Mouse (Mus musculus) MEL (cell line): ENCODE results near the gene Rassf9. TPM values are rescaled to one million over a fixed set of nuclear protein-coding genes. Genes with fewer than 3 reads are reported as not detected.

Experiments
- DNase-seq: peaks from one replicate; pipeline ENCODE4 v3.0.0; 2011; ENCODE audit warnings: low read depth, low spot score
- H3K27ac ChIP-seq: 2 replicates; pipeline ENCODE4 v1.5.1; 2012; ENCODE audit warnings: low read depth, mild to moderate bottlenecking, control low read depth, low read length, moderate library complexity; ENCODE audit not compliant: control insufficient read depth
- H3K27me3 ChIP-seq, 2 experiments: fragments of 150-350 bp in 1 of 2; sonication (generic) in 1 of 2; 2 replicates each; pipeline ENCODE4 v1.6.1; 2012; ENCODE audit warnings: low read length in 2 of 2, mild to moderate bottlenecking in 2 of 2, improper control_type of control experiment in 1 of 2, moderate library complexity in 1 of 2; ENCODE audit not compliant: insufficient read depth in 2 of 2, control insufficient read depth in 1 of 2
- H3K36me3 ChIP-seq, 2 experiments: 2 replicates each; pipeline ENCODE4 v1.6.1; 2012 to 2014; ENCODE audit warnings: low read length in 2 of 2, improper control_type of control experiment in 1 of 2, inconsistent platforms in 1 of 2, mild to moderate bottlenecking in 1 of 2; ENCODE audit not compliant: insufficient read depth in 2 of 2, control insufficient read depth in 1 of 2
- H3K4me1 ChIP-seq, 2 experiments: fragments of 150-350 bp in 1 of 2; sonication (generic) in 1 of 2; 2 replicates each; pipeline ENCODE4 v1.6.1; 2012; ENCODE audit warnings: low read length in 2 of 2, improper control_type of control experiment in 1 of 2, mild to moderate bottlenecking in 1 of 2; ENCODE audit not compliant: insufficient read depth in 2 of 2, control insufficient read depth in 1 of 2
- H3K4me3 ChIP-seq, 2 experiments: fragments of 150-350 bp in 1 of 2; sonication (generic) in 1 of 2; 2 replicates each; pipeline ENCODE4 v1.5.1; 2012; ENCODE audit warnings: low read depth in 2 of 2, low read length in 2 of 2, mild to moderate bottlenecking in 2 of 2, moderate library complexity in 2 of 2, control low read depth in 1 of 2, improper control_type of control experiment in 1 of 2; ENCODE audit not compliant: control insufficient read depth in 1 of 2, insufficient read depth in 1 of 2
- H3K79me2 ChIP-seq: 2 replicates; pipeline ENCODE4 v1.6.1; 2012; ENCODE audit warnings: mild to moderate bottlenecking, low read length, moderate library complexity; ENCODE audit not compliant: control insufficient read depth, poor library complexity, insufficient read depth
- H3K9ac ChIP-seq: 2 replicates; pipeline ENCODE4 v1.6.1; 2012; ENCODE audit warnings: low read depth, mild to moderate bottlenecking, control low read depth, low read length, moderate library complexity; ENCODE audit not compliant: control insufficient read depth, poor library complexity, severe bottlenecking
- H3K9me3 ChIP-seq: fragments of 150-350 bp; sonication (generic); replicated peaks from 2 replicates; pipeline ENCODE4 v1.6.1; 2012; ENCODE audit warnings: mild to moderate bottlenecking, low read length, improper control_type of control experiment, moderate library complexity; ENCODE audit not compliant: insufficient read depth
- BHLHE40 ChIP-seq: IDR thresholded peaks from 2 replicates; pipeline ENCODE4 v1.6.1; 2012; ENCODE audit warnings: low read depth, mild to moderate bottlenecking, inconsistent platforms, low read length, improper control_type of control experiment, borderline replicate concordance
- CHD2 ChIP-seq: IDR thresholded peaks from 2 replicates; pipeline ENCODE4 v1.6.1; 2011; ENCODE audit warnings: low read length, improper control_type of control experiment
- CTCF ChIP-seq, 3 experiments: IDR thresholded peaks in 2 of 3; conservative IDR thresholded peaks in 1 of 3; 2 replicates each; pipeline ENCODE4 v1.5.1; 2011 to 2012; ENCODE audit warnings: low read length in 3 of 3, low read depth in 2 of 3, mild to moderate bottlenecking in 2 of 3, improper control_type of control experiment in 1 of 3, inconsistent platforms in 1 of 3, mixed read lengths in 1 of 3, moderate library complexity in 1 of 3; ENCODE audit not compliant: control insufficient read depth in 1 of 3, insufficient read depth in 1 of 3, poor library complexity in 1 of 3, severe bottlenecking in 1 of 3
- ELF1 ChIP-seq: IDR thresholded peaks from 2 replicates; pipeline ENCODE4 v1.6.1; 2014; ENCODE audit warnings: low read depth, mild to moderate bottlenecking, inconsistent platforms, low read length, improper control_type of control experiment, moderate library complexity
- EP300 ChIP-seq, 2 experiments: IDR thresholded peaks; 2 replicates each; pipeline ENCODE4 v1.6.1; 2011; ENCODE audit warnings: improper control_type of control experiment in 2 of 2, low read length in 2 of 2, low read depth in 1 of 2, mild to moderate bottlenecking in 1 of 2
- ETS1 ChIP-seq: IDR thresholded peaks from 2 replicates; pipeline ENCODE4 v1.6.1; 2012; ENCODE audit warnings: low read depth, mild to moderate bottlenecking, inconsistent platforms, low read length, improper control_type of control experiment, moderate library complexity
- GABPA ChIP-seq: IDR thresholded peaks from 2 replicates; pipeline ENCODE4 v1.6.1; 2012; ENCODE audit warnings: low read depth, mild to moderate bottlenecking, inconsistent platforms, low read length, improper control_type of control experiment, moderate library complexity
- HCFC1 ChIP-seq: IDR thresholded peaks from 2 replicates; pipeline ENCODE4 v1.6.1; 2012; ENCODE audit warnings: low read depth, mild to moderate bottlenecking, inconsistent platforms, low read length, improper control_type of control experiment, moderate library complexity
- KAT2A ChIP-seq: conservative IDR thresholded peaks from 2 replicates; pipeline ENCODE4 v1.6.1; 2012; ENCODE audit warnings: low read depth, low read length, improper control_type of control experiment, inconsistent platforms
- MAFK ChIP-seq: IDR thresholded peaks from 2 replicates; pipeline ENCODE4 v1.6.1; 2011; ENCODE audit warnings: low read depth, mild to moderate bottlenecking, low read length, improper control_type of control experiment, borderline replicate concordance
- MAZ ChIP-seq: IDR thresholded peaks from 2 replicates; pipeline ENCODE4 v1.6.1; 2012; ENCODE audit warnings: low read depth, mild to moderate bottlenecking, inconsistent platforms, low read length, improper control_type of control experiment
- MEF2A ChIP-seq: IDR thresholded peaks from 2 replicates; pipeline ENCODE4 v1.6.1; 2014; ENCODE audit warnings: low read depth, mild to moderate bottlenecking, inconsistent platforms, low read length, improper control_type of control experiment; ENCODE audit not compliant: poor library complexity, insufficient replicate concordance, severe bottlenecking; ENCODE audit errors: extremely low read depth
- MXI1 ChIP-seq: IDR thresholded peaks from 2 replicates; pipeline ENCODE4 v1.6.1; 2011; ENCODE audit warnings: mild to moderate bottlenecking, low read depth, low read length, improper control_type of control experiment
- NELFE ChIP-seq: IDR thresholded peaks from 2 replicates; pipeline ENCODE4 v1.6.1; 2011; ENCODE audit warnings: low read depth, low read length, improper control_type of control experiment
- POLR2A ChIP-seq, 2 experiments: IDR thresholded peaks; 2 replicates each; pipeline ENCODE4 v1.6.1; 2011 to 2012; ENCODE audit warnings: low read length in 2 of 2, mild to moderate bottlenecking in 2 of 2, control low read depth in 1 of 2, improper control_type of control experiment in 1 of 2, low read depth in 1 of 2, moderate library complexity in 1 of 2; ENCODE audit not compliant: control insufficient read depth in 1 of 2, insufficient read depth in 1 of 2, poor library complexity in 1 of 2
- POLR2AphosphoS2 ChIP-seq: IDR thresholded peaks from 2 replicates; pipeline ENCODE4 v1.6.1; 2011; ENCODE audit warnings: low read length, improper control_type of control experiment
- POLR2AphosphoS5 ChIP-seq: IDR thresholded peaks from 2 replicates; pipeline ENCODE4 v1.6.1; 2012; ENCODE audit warnings: low read depth, borderline replicate concordance, mild to moderate bottlenecking, inconsistent platforms, low read length, moderate library complexity, mixed read lengths
- RAD21 ChIP-seq: IDR thresholded peaks from 2 replicates; pipeline ENCODE4 v1.6.1; 2011; ENCODE audit warnings: mild to moderate bottlenecking, low read depth, low read length, improper control_type of control experiment
- SIN3A ChIP-seq: IDR thresholded peaks from 2 replicates; pipeline ENCODE4 v1.6.1; 2012; ENCODE audit warnings: low read length, improper control_type of control experiment, inconsistent platforms
- SMC3 ChIP-seq: IDR thresholded peaks from 2 replicates; pipeline ENCODE4 v1.6.1; 2011; ENCODE audit warnings: low read depth, low read length, improper control_type of control experiment
- TAL1 ChIP-seq: IDR thresholded peaks from 2 replicates; pipeline ENCODE4 v1.6.1; 2012; ENCODE audit warnings: mild to moderate bottlenecking, inconsistent platforms, low read length, moderate library complexity, mixed read lengths
- TBP ChIP-seq: IDR thresholded peaks from 2 replicates; pipeline ENCODE4 v1.8.0; 2011; ENCODE audit warnings: low read depth, low read length, improper control_type of control experiment
- TCF12 ChIP-seq: IDR thresholded peaks from 2 replicates; pipeline ENCODE4 v1.6.1; 2014; ENCODE audit warnings: low read depth, mild to moderate bottlenecking, inconsistent platforms, low read length, improper control_type of control experiment, moderate library complexity
- USF1 ChIP-seq: IDR thresholded peaks from 2 replicates; pipeline ENCODE4 v1.6.1; 2014; ENCODE audit warnings: low read depth, mild to moderate bottlenecking, inconsistent platforms, low read length, improper control_type of control experiment, moderate library complexity
- ZC3H11A ChIP-seq: IDR thresholded peaks from 2 replicates; pipeline ENCODE4 v1.6.1; 2012; ENCODE audit warnings: low read depth, mild to moderate bottlenecking, inconsistent platforms, low read length, improper control_type of control experiment
- ZKSCAN1 ChIP-seq: IDR thresholded peaks from 2 replicates; pipeline ENCODE4 v1.6.1; 2012; ENCODE audit warnings: low read depth, mild to moderate bottlenecking, inconsistent platforms, low read length, improper control_type of control experiment, moderate library complexity
- ZMIZ1 ChIP-seq: IDR thresholded peaks from 2 replicates; pipeline ENCODE4 v1.6.1; 2012; ENCODE audit warnings: low read depth, mild to moderate bottlenecking, inconsistent platforms, low read length, improper control_type of control experiment, moderate library complexity
- polyA plus RNA-seq, 2 experiments: library from polyadenylated mRNA; stranded (reverse) in 1 of 2; unstranded in 1 of 2; fragments of >175 nt in 1 of 2; fragments of >200 nt in 1 of 2; gene quantifications; 2 replicates each; pipeline versions ENCODE4 v1.2.1 to v1.2.4; 2012; ENCODE audit warnings: low replicate concordance in 2 of 2, low read depth in 1 of 2; ENCODE audit not compliant: insufficient read length in 2 of 2, insufficient read depth in 1 of 2, missing spikeins in 1 of 2
- total RNA-seq: library from RNA; depleted of rRNA; stranded (reverse); fragments of 300-350 nt; gene quantifications from 2 replicates; pipeline ENCODE4 v1.2.3, GENCODE M21; 2012

Gene Rassf9
- total and polyA plus RNA-seq, 3 experiments = not detected

GRCm38 (mm10) chr10:102507386-102507785 is 4.6 kb upstream of the Rassf9 start:
- Histone ChIP-seq H3K9me3 (no peaks in the 10 kb centered on the region), H3K4me3 (no peak overlapping the region), H3K4me1 (no peaks in the 10 kb centered on the region), H3K9ac (no peak overlapping the region), H3K79me2 (no peaks in the 10 kb centered on the region), H3K27ac (no peak overlapping the region), H3K27me3 (no peaks in the 10 kb centered on the region), H3K36me3 (no peaks in the 10 kb centered on the region)
- DNase-seq = no peak
- TF ChIP-seq SMC3 (no peak), MAFK (no peak), BHLHE40 (no peak), ETS1 (no peak), ZMIZ1 (no peak), GABPA (no peak), CTCF (IDR thresholded peaks at IDR 0.05 in 2 of 3, conservative IDR thresholded peaks at IDR 0.05 in 1 of 3; ENCODE audit: control insufficient read depth in 1 of 3, insufficient read depth in 1 of 3, low read depth in 2 of 3, low read length in 3 of 3, poor library complexity in 1 of 3, severe bottlenecking in 1 of 3) (no peak), KAT2A (no peak), RAD21 (no peak), ELF1 (no peak), USF1 (no peak), TAL1 (no peak)

DNA sequence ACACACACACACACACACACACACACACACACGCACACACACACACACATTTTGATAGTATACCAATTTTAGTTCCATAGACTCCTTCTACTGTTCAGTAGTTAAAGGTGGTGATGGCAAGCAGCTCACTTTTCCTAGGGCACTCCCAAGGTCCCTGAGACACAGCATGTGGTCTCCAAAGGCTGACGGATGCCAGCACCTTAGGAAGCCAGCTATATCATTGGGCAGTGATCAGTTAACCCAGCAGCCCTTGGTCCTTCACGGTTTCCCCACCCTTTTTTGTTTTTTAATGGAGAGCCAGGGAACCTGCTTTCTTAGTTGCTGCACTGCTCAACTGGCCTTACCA is 588 bp upstream of the Rassf9 start:
- no peaks in the 10 kb centered on the region for H3K27me3 ChIP-seq
- no peaks in the 10 kb centered on the region for H3K9me3 ChIP-seq
- no peak overlapping the region for H3K4me3 ChIP-seq
- H3K4me1 ChIP-seq = no peaks in the 10 kb centered on the region
- H3K79me2 ChIP-seq = no peaks in the 10 kb centered on the region
- no peak for DNase-seq
- H3K9ac ChIP-seq = no peak overlapping the region
- TF ChIP-seq RAD21 (no peak), TBP (no peak), TAL1 (no peak), MAZ (no peak), SMC3 (no peak), POLR2AphosphoS2 (no peak), HCFC1 (no peak), ZMIZ1 (no peak)
- no peak overlapping the region for H3K27ac ChIP-seq
- no peaks in the 10 kb centered on the region for H3K36me3 ChIP-seq

GRCm38 (mm10) chr10:102514159-102514558 is 2.1 kb downstream of the Rassf9 start:
- no peak overlapping the region for H3K9ac ChIP-seq
- H3K27me3 ChIP-seq = no peaks in the 10 kb centered on the region
- H3K36me3 ChIP-seq = no peaks in the 10 kb centered on the region
- no peak for DNase-seq
- H3K4me1 ChIP-seq = no peaks in the 10 kb centered on the region
- no peak overlapping the region for H3K27ac ChIP-seq
- TF ChIP-seq ZKSCAN1 (no peak), POLR2A (IDR thresholded peaks at IDR 0.05; ENCODE audit: control insufficient read depth in 1 of 2, insufficient read depth in 1 of 2, low read depth in 1 of 2, low read length in 2 of 2, poor library complexity in 1 of 2) (no peak), TAL1 (no peak), TCF12 (no peak), POLR2AphosphoS5 (no peak), NELFE (no peak), CTCF (IDR thresholded peaks at IDR 0.05 in 2 of 3, conservative IDR thresholded peaks at IDR 0.05 in 1 of 3; ENCODE audit: control insufficient read depth in 1 of 3, insufficient read depth in 1 of 3, low read depth in 2 of 3, low read length in 3 of 3, poor library complexity in 1 of 3, severe bottlenecking in 1 of 3) (no peak), SIN3A (no peak), ZC3H11A (no peak), TBP (no peak), MXI1 (no peak), CHD2 (no peak), SMC3 (no peak), EP300 (IDR thresholded peaks at IDR 0.05; ENCODE audit: low read depth in 1 of 2, low read length in 2 of 2) (no peak), MEF2A (no peak)
- no peak overlapping the region for H3K4me3 ChIP-seq
- no peaks in the 10 kb centered on the region for H3K9me3 ChIP-seq
- no peaks in the 10 kb centered on the region for H3K79me2 ChIP-seq
